Mouse (Mus musculus) kidney, embryonic 14.5 days (tissue): ENCODE data around the gene Cxcl15. TPM values are rescaled to one million over a fixed set of nuclear protein-coding genes. Genes with fewer than 3 reads are reported as not detected.
"Not testable (repeated sequence)": the region's sequence is repeated elsewhere in the genome, so short reads cannot be mapped to it uniquely, and the experiment has no call there.

Experiments used
- ATAC-seq: fragments of 200-750 bp; cut with Nextera tagmentation; 2 replicates; pipeline ENCODE4 v1.8.0; 2017; ENCODE audit warnings: moderate number of reproducible peaks, mild to moderate bottlenecking, moderate TSS enrichment, moderate library complexity; ENCODE audit not compliant: low FRiP score, low TSS enrichment
- H3K27ac ChIP-seq: fragments of 300-500 bp; sonication (generic); 2 replicates; pipeline ENCODE4 v1.5.1; 2014; ENCODE audit warnings: low read depth, mild to moderate bottlenecking, low read length, moderate library complexity, mixed read lengths
- H3K27me3 ChIP-seq: fragments of 300-500 bp; sonication (generic); 2 replicates; pipeline ENCODE4 v1.6.1; 2014; ENCODE audit warnings: mild to moderate bottlenecking, low read length; ENCODE audit not compliant: control insufficient read depth, insufficient read depth
- H3K36me3 ChIP-seq: fragments of 300-500 bp; sonication (generic); 2 replicates; pipeline ENCODE4 v1.6.1; 2014; ENCODE audit warnings: low read length, mixed read lengths; ENCODE audit not compliant: control insufficient read depth, insufficient read depth
- H3K4me1 ChIP-seq: fragments of 300-500 bp; sonication (generic); 2 replicates; pipeline ENCODE4 v1.6.1; 2014; ENCODE audit warnings: low read length, mixed read lengths; ENCODE audit not compliant: control insufficient read depth, insufficient read depth
- H3K4me2 ChIP-seq: fragments of 300-500 bp; sonication (generic); replicated peaks from 2 replicates; pipeline ENCODE4 v1.6.1; 2014; ENCODE audit warnings: low read depth, mild to moderate bottlenecking, low read length
- H3K4me3 ChIP-seq: fragments of 300-500 bp; sonication (generic); 2 replicates; pipeline ENCODE4 v1.5.1; 2014; ENCODE audit warnings: mild to moderate bottlenecking, low read length
- H3K9ac ChIP-seq: fragments of 300-500 bp; sonication (generic); 2 replicates; pipeline ENCODE4 v1.6.1; 2014; ENCODE audit warnings: low read depth, mild to moderate bottlenecking, low read length, moderate library complexity
- H3K9me3 ChIP-seq: fragments of 300-500 bp; sonication (generic); 2 replicates; pipeline ENCODE4 v1.6.1; 2016; ENCODE audit warnings: low read length; ENCODE audit not compliant: control insufficient read depth
- WGBS: fragments of 180-500 bp; shearing (Covaris S2); extraction: QIAGEN DNeasy Blood & Tissue Kit; methylation state at CpG from one replicate; pipeline ENCODE4 v1.1.7; 2014; 5-methylcytosine and 5-hydroxymethylcytosine counted together
- polyA plus RNA-seq: library from polyadenylated mRNA; unstranded; fragments of >200 nt; fragmentation: Nextera tagmentation; extraction: Ambion mirVana; gene quantifications from 2 replicates; pipeline ENCODE4 v1.2.1, GENCODE M21; 2014

Cxcl15 gene
- polyA plus RNA-seq, 1 experiment from 2014 or later: not detected

DNA sequence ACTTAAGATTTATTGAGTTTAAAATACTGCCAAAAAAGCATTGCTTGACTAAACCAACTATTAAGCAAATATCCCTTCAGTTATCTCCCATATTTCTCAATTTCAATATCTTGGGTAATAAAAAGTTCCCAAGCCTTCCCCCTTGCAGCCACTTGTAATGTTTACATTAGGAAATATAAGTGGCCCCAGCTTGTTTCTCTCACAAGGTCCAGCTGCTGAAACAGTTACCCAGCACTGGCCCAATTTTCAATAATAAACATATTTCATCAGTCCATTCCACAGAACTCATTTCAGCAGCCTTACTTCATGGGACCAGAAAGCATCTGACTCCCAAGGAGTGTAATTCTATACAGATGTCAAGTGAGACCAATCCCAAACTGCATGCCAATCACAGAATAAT is 25.4 kb downstream of the Cxcl15 start:
- Histone ChIP-seq H3K36me3 (no peaks in the 10 kb centered on the region), H3K4me3 (no peak overlapping the region), H3K27me3 (no peaks in the 10 kb centered on the region), H3K9ac (no peak overlapping the region), H3K4me1 (no peaks in the 10 kb centered on the region), H3K9me3 (no peaks in the 10 kb centered on the region), H3K4me2 (no peak overlapping the region), H3K27ac (no peak overlapping the region)
- no peak for ATAC-seq

DNA sequence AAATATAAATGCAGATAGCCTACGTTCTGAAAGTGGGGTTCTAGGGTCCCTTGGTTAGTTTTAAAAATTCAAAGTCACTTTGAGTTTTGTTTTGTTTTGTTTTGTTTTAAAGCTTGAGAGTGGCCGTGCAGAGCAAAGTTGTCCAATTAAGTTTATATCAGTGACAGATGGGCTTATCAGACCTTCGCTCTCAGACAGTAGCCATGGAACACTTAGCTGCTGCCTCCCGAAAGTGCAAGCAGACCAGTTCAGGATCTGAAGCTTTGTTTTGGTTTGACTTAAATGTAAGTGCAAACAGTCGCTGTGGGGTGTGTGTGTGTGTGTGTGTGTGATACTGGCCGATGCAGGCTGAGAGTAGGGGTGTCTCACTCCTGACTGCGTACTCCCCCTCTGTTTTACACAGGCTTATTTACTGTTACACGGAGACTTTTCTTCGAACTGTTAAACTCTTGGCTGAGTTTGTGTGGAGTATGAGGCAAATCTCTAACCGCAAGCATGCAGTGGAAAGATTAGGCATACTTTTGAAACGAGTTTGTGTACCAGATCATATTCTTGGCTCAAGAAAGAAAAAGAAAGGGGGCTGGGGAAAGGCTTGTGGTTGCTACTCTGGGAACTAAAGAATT is 37.9 kb downstream of the Cxcl15 start:
- no peak overlapping the region for H3K4me3 ChIP-seq
- H3K27me3 ChIP-seq: no peaks in the 10 kb centered on the region
- H3K4me2 ChIP-seq: no peak overlapping the region
- H3K36me3 ChIP-seq: no peaks in the 10 kb centered on the region
- H3K9me3 ChIP-seq: no peaks in the 10 kb centered on the region
- H3K9ac ChIP-seq: no peak overlapping the region
- 70% methylated on average over 11 of the region's 11 CpGs for WGBS
- no peak overlapping the region for H3K27ac ChIP-seq
- no peak for ATAC-seq
- H3K4me1 ChIP-seq: no peaks in the 10 kb centered on the region

DNA sequence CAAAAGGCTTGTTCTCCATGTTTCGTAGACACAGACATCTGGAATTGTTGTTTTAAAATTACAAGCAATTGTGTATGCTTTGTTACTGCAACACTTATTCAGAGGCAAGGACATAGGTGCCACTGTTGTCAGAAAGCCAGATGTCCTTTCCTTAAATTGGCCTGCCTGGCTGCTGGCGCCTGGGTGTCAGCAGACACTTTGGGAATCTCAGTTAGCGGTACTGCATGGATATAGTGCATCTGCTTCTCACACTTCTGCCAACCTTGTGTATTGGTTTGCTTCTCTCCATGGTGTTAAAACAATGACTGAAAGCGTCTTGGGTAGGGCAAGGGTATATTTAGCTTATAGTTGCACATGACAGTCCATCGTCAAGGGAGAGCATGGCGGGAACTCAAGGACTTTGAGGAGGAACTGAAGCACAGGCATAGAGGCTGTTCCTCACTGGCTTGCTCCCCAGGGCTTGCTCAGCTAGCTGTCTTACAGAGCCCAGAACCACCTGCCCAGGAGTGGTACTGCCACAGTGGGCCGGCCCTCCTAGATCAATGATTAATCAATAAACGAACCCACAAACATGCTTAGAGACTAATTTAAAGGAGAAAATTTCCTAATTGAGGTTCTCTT is 38.5 kb downstream of the Cxcl15 start:
- no peak overlapping the region for H3K4me2 ChIP-seq
- H3K27ac ChIP-seq: no peak overlapping the region
- 91% methylated on average over 8 of the region's 8 CpGs for WGBS
- H3K9me3 ChIP-seq: no peaks in the 10 kb centered on the region
- no peak overlapping the region for H3K9ac ChIP-seq
- no peaks in the 10 kb centered on the region for H3K4me1 ChIP-seq
- ATAC-seq: no peak
- no peak overlapping the region for H3K4me3 ChIP-seq
- no peaks in the 10 kb centered on the region for H3K27me3 ChIP-seq
- no peaks in the 10 kb centered on the region for H3K36me3 ChIP-seq

GRCm38 (mm10) chr5:90834436-90834835 is 40.1 kb downstream of the Cxcl15 start:
- Histone ChIP-seq H3K4me2 (no peak overlapping the region), H3K36me3 (no peaks in the 10 kb centered on the region), H3K9ac (no peak overlapping the region), H3K9me3 (no peaks in the 10 kb centered on the region), H3K27ac (no peak overlapping the region), H3K4me3 (no peak overlapping the region), H3K27me3 (no peaks in the 10 kb centered on the region), H3K4me1 (no peaks in the 10 kb centered on the region)
- WGBS: 83% methylated on average over 4 of the region's 4 CpGs
- no peak for ATAC-seq

DNA sequence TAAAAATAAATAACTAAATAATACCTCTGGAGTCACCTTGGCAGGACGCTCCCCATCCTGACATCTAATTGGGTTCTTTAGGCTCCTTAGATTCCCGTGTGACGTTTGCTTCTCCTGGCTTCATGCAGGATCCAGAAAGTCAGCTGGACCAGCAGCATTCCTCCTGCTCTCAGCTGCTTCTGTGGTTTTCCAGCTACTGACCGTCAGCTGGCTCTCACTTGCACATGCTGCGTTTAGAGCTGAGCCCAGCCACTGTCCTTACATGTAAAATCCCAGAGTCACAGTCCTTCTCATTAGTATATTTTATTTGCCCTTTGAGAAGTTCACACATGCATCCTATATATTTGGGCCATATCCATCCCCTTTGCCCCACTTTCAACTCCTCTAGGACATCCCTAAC is 44.2 kb downstream of the Cxcl15 start:
- Histone ChIP-seq H3K9ac (no peak overlapping the region), H3K4me1 (no peaks in the 10 kb centered on the region), H3K9me3 (no peaks in the 10 kb centered on the region), H3K36me3 (no peaks in the 10 kb centered on the region), H3K27ac (no peak overlapping the region), H3K4me3 (no peak overlapping the region), H3K4me2 (no peak overlapping the region), H3K27me3 (no peaks in the 10 kb centered on the region)
- no peak for ATAC-seq
- WGBS: 75% methylated on average over 5 of the region's 5 CpGs

DNA sequence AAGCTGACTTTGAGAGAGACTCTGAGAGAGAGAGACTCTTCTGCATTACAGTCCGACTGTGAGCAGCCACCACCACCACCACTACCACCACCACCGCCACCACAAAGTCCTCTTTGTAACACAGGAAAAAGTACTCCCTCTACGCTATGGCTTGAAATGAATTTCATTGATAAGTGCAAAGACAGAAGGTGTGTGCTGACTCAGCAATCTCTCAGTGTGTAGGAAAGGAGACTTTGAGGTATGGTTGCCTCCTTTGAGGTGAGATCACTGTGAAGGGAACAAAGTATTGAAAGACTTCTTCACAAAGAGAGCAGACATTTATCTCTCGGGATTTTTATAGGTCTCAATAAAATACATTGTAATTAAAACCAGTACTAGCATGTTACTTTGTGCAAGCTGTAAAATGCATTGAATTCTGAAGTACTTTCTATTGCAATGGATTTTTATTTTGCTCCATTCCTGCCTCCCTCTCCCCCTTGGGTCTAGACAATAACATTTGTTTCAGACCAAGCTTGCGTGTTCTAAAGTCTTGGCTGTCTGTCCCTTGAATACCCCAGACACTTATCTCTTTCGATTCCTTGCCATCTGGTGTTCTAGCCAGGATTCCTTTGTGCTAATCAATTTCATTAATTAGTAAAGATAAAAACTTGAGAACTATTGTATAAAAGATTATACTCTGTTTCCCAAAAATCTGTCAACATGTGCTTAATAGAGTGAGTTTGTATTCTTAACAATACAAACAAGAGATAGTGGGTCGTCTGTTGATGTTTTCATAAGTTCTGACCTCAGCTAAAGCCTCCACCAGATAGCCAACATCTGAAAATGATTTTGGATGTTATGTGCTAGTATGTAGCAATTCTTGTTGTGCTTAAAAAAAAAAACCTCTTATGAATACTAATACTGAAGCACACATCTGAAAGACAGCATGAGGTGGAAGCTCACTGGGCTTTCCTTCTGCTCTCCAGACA is 46.9 kb downstream of the Cxcl15 start:
- no peak for ATAC-seq
- no peaks in the 10 kb centered on the region for H3K9me3 ChIP-seq
- no peak overlapping the region for H3K9ac ChIP-seq
- H3K36me3 ChIP-seq: no peaks in the 10 kb centered on the region
- no peaks in the 10 kb centered on the region for H3K27me3 ChIP-seq
- H3K27ac ChIP-seq: no peak overlapping the region
- H3K4me3 ChIP-seq: no peak overlapping the region
- H3K4me2 ChIP-seq: no peak overlapping the region
- H3K4me1 ChIP-seq: no peaks in the 10 kb centered on the region
- 76% methylated on average over 7 of the region's 7 CpGs for WGBS

- Histone ChIP-seq H3K9ac (no peak overlapping the region), H3K27me3 (no peaks in the 10 kb centered on the region), H3K4me3 (no peak overlapping the region), H3K9me3 (no peaks in the 10 kb centered on the region), H3K36me3 (no peaks in the 10 kb centered on the region), H3K4me1 (no peaks in the 10 kb centered on the region), H3K4me2 (no peak overlapping the region), H3K27ac (no peak overlapping the region)
- WGBS: 88% methylated on average over 3 of the region's 3 CpGs
- ATAC-seq: no peak
Measured at GRCm38 (mm10) chr5:90843891-90844290, 49.6 kb downstream of the Cxcl15 start.

DNA sequence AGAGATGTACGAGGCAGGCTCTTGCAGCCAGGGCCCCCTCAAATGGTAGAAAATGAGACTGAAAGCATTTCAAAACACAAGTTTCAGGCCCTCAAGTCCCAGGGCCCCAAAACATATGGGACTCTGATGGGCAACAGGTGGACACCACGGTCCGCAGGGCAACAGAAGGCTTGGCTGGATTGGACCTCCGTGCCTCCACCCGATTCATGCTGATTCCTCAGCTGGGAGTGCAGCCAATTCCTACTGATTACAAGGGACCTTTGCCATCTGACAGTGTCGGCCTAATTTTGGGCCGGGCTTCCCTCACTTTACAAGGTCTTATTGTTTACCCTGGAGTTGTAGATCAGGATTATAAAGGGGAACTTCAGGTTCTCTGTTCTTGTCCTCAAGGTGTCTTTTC is 55.8 kb downstream of the Cxcl15 start:
- not testable (repeated sequence) for H3K4me2 ChIP-seq, H3K4me1 ChIP-seq, H3K4me3 ChIP-seq, ATAC-seq, H3K9me3 ChIP-seq, H3K27me3 ChIP-seq, H3K9ac ChIP-seq, H3K27ac ChIP-seq, H3K36me3 ChIP-seq
- WGBS: 94% methylated on average over 7 of the region's 7 CpGs

GRCm38 (mm10) chr5:90851391-90851790 is 57.1 kb downstream of the Cxcl15 start:
- not testable (repeated sequence) for ATAC-seq, H3K9ac ChIP-seq, H3K27me3 ChIP-seq, H3K4me2 ChIP-seq, H3K9me3 ChIP-seq, H3K27ac ChIP-seq, H3K4me1 ChIP-seq, H3K36me3 ChIP-seq, H3K4me3 ChIP-seq
- WGBS: 96% methylated on average over 11 of the region's 11 CpGs
